Mouse (Mus musculus) retina, postnatal 1 day (tissue): ENCODE measurements at regions not wholly inside any gene's neighbourhood (a gene's known extent, or its start where the extent isn't known, plus 50 kb on each side); places are given as distances from the start of the nearest gene placed in this dataset.

ENCODE experiments used
- DNase-seq: peaks from one replicate; pipeline ENCODE4 v3.0.0-alpha.2; 2012

DNA sequence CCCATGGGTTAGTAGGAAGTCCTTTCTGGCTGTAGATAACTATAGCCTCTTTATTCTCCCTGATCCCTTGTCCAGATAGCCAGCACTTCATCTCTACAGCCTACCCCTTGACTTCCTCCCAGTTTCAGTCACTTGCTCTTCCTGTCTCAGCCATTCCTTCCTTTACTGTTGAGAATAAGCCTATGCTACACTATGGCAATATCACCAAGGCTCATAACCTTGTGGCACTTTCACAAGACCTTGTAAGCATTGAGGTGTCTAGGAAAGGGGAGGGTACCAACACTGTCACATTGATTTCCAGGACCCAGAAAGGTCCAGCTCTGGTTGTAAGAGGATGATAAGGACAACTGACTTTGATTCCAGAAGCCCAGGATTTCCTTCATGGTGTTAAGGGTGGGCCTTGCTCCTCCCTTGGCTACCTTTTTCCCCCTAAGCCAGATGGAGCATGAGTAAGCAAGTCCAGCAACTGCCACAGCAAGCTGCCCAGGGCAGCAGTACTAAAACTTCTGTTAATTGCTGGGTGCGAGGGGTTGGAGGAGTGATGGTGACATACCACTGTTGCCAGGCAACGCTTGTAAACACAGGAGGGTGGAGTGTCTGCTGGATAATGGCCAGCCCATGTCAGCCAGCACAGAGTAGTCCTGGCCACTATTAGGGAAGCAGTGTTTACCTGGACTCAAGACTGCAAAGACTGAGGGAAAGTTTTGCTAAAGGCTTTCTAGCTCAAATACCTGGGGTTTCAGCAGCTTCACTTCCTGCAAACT is 75.7 kb downstream of the Ankrd16 start:
- peak; percentile 67 for DNase-seq

DNA sequence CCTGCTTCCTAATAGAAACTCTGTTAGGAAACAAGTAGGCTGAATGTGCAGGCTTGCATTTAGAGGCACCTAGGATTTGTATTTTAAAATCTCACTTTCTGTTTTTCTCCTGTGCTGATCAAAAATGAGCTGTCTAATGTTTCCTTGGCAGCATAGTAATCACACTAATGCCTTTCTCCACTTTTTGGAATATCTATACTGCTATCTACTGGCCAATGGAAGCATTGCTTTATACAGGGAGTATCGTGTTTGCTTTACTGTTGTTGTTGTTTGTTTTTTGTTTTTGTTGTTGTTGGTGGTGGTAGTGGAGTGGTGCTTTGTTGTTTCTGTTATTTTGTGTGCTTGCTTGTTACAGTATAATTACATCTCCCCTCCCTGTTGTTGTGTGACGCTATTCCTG is 92.3 kb downstream of the Ankrd16 start:
- peak; percentile 15 for DNase-seq

DNA sequence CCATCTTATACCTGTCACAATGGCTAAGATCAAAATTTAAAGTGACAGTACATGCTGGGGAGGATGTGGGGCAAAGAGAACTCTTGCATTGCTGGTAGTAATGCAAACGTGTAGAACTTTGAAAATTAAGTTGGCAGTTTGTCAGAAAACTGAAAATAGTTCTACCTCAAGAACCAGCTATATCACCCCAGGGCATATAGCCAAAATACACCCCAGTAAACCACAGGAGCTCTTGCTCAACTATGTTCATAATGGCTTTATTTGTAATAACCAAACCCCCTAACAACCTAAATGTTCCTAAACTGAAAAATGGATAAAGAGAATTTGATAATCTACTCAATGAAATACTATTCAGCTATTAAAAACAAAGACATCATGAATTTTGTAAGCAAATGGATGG is 102.3 kb downstream of the Ankrd16 start:
- no peak for DNase-seq

DNA sequence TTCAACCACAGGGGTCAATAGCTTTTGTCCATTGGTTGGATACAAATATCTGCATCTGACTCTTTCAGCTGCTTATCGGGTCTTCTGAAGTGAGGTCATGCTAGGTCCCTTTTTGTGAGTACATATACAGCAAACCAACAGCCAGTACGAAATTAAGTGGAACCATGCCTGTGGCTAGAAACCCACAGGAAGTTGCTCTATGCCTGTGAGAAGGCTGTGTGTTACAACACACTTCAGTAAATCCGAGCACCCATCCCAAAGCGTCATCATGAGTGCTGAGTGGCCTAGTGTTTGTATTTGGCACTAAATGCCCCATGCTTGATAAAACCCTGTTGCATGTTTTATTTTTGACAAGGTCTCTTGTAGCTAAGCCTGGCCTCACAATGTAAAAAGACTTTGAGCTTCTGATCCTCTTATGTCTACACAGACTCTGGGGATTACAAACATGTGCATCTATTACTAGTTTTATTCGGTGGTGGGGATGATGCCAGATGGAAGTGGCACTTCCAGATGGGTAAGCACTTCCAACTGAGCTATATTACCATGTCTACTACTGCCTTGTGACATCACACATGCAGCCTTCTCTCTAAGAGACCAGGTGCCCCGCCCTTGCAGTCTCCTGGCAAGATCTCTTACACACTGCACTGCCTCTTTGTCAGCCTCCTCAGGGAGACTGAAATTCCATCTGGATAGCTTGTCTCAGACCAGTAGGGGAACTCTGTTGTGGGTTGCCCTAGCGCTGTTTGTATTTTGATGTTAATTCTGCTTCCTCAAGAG is 117.3 kb downstream of the Ankrd16 start:
- DNase-seq: no peak

DNA sequence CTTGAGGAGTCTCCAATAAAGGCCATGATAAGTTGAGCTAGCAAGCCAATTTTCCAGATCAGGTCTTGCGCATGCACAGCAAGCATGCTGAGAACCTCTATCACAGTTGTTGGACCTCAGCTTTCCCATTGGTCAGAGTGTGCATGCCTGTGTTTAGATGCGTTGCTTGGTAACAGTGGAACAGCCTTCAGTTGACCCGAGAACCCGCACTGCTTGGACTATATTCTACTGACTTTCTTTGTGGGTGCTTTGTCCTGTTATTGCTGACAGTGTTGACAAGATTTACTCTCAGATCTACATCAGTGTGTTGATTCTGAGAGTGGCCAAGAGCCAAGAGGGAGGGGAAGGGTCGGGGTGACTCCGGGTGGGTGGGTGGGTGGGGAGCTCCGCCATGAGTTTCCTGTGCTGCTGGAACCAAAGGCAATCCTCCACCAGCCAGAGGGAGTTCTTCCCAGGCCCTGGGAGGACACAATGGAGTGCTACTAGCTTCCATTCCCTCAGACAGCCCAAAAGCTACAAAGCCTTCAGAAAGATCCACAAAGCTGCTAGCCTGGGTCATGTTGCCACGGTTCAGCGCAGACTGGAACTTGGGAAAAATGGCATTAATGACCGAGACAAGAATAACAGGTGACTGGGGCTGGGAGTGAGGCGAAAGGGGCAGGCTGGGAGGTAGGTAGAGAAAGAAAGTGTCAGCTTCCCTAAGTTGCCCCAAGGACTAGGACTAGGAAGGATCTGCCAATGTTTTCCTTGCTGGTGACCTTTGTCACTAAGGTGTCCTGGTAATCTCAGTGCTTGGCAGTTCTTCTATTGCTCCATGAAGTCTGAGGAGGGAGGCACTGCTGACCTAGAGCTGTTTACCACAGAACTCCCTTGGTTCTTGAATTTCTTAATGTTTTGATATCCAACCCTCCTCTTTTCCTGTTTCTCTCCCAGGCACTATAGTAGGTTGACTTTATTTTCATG is 122.3 kb downstream of the Ankrd16 start:
- DNase-seq: no peak

DNA sequence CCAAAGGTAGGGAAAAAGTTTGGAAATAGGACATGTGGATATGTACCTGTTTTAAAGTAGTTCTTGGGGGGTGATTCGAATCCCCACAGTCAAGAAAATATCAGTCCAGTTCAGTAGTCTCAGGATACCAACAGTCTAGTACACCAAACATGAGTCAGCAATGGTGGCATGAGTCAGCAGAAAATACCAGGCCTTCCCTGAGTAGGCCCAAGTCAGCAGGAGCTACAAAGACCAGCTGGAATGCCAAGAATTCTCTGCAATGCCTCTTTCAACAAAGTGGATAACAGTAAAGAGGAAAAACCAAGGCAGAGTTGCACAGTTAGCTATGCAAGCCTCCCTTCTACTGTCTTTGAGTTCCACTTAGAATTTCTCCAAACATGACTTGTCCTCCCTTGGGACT is 137.1 kb downstream of the Ankrd16 start:
- DNase-seq: no peak

DNA sequence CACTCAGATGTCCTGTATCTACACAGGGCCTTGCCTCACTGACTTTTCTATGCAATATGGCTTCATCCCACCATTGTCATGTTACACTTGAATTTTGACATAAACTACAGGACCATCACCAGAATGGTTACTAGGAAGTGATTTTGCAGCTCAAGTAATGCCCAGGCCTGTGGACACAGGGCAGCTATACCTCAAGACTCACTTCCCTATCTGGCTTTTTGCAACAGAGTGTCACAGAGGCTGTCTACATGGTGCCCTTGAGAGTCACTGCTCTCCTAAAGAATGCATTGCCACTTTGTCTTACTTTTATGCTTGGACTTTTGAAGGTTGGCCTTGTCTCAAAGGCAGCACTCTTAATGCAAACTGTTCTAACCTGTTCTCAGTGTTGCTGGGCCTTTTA is 139.7 kb downstream of the Ankrd16 start:
- no peak for DNase-seq

DNA sequence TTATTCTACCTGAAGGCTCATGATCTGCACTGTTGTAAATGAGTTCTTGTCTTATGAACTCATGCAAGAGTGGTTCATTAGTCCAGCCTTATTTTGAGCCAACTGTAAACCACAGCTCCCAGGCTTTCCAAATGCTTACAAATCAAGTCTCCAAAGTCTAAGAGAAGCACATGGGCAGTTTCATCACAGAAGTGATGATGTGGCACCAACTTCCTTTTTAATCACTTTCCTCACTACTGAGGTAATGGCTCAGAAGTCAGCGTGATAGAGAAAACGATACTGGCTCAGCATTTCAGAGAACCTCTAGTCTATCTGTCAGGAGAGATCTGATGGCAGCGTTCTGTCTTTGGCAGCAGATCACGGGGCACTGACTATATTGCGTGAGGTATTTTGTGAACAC is 140.4 kb downstream of the Ankrd16 start:
- DNase-seq: no peak

DNA sequence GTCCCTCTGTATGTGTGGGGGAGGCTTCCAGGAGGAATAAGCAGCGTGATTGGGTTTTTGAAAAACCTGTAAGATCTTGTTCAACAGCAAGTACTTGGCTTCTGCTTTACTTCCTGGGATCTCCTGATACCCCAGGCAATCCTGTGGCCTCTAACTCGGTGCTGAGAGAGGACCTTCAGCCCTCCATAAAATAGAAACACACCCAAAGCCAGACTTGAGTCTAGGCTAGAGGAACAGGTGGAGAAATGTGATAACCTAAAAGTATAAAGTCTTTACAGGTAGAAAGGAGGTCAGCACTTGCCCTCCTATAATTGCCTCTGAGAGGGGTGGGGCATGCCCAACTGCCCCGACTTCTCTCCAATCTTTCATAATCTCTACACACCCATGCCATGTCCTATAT is 183.1 kb downstream of the Ankrd16 start:
- no peak for DNase-seq

DNA sequence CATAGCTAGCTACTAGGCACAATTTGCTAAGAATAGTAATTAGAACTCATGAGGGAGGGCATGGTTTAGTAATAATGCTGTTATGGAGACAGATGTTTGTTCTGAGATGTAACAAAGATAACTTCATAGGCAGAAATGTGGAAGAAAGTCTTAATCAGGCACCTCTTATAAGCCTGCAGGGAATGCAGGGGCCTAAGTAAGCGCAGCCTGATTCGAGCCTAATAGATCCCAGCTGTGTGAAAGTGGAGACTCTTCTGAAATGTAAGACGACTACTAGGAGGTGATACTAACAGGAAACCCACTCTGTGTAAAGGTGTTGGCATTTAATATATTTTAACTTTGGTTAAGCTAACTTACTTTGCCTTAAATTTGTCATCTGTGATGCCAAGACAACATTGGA is 187.7 kb downstream of the Ankrd16 start:
- no peak for DNase-seq

DNA sequence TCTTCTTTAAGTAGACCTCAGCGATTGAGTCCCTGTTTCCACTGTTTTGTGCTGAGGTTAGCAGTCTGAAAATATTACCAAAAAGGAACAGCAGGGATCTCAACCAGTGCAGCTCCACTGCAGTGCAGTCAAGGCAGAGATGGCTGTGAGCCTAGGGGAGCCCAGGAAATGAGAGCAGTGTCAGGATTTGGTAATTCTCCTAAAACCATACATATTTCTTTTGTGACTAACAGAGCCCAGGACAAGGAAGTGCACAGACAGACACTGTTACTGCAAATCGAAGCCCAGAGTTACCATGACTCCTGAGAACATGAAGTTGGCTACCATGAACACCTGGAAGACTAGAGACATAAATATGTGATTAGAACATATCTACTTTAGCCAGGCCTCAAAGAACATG is 189.3 kb downstream of the Ankrd16 start:
- DNase-seq: no peak

DNA sequence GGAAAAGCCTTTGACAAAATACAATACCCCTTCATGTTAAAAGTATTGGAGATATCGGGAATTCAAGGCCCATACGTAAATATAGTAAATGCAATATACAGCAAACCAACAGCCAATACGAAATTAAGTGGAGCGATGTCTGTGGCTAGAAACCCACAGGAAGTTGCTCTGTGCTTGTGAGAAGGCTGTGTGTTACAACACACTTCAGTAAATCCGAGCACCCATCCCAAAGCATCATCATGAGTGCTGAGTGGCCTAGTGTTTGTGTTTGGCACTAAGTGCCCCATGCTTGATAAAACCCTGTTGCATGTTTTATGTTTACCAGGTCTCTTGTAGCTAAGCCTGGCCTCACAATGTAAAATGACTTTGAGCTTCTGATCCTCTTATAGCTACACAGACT is 194.3 kb downstream of the Ankrd16 start:
- no peak for DNase-seq

DNA sequence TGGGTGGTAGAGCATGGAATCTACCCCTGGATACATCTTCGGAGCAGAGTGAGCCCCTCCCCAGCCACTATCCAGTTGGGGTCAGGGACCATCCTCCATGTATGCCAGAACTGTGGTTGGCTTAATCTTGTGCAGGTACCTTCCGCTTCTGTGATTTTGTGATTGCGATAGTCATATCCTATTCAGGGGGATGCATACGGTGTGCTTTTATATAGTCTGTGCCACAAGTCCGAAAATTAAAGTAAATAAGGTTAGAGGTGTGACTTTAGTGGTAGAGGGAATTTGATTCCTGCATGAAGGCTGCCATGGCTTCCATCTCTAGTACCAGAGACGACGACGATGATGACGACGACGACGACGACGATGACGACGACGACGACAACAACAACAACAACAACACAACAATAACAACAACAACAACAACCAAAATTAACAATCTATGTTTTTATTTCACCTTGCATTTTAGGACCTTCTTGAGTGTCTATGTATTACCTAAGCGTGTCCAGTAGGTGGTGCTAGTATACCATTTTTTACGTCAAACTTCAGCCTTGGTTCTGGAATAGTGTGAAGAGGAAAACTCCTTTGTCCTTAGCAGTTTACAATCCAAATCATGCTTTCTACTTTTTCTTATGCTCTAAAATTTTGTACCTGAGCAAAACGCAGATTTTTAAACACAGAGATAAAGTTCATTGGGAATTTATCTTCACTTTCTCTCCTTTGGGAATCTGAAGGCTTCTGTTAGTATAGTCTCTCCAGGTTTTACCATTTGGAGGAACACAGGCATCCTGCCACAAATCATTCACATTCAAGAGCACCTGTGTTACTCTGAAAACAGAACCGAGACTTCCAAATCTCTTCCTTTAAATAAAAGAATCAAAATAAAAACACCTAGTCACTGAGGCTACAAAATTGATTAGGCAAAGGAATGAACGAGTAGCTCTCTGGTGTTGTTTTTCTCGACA is 224.5 kb downstream of the Ankrd16 start:
- DNase-seq: peak; percentile 74

DNA sequence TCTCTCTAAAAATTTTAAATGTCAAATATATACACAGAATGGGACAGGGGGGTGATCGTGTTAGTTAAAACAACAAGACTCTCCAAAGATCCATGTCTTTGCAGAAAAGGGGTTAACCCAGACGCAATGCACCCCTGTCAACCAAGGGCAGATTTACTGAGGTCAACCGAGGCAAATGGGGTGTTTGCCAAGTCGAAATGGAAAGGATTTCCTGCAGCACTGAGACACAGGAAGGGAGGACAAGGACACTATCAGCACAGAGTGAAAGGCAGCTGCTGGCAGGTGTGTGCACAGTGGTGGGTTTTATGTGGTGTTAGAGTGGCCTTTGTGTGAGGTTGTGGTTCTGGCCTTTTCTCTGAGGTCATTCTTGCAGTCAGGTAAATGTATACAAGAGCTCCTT is 226.7 kb downstream of the Ankrd16 start:
- DNase-seq: no peak

DNA sequence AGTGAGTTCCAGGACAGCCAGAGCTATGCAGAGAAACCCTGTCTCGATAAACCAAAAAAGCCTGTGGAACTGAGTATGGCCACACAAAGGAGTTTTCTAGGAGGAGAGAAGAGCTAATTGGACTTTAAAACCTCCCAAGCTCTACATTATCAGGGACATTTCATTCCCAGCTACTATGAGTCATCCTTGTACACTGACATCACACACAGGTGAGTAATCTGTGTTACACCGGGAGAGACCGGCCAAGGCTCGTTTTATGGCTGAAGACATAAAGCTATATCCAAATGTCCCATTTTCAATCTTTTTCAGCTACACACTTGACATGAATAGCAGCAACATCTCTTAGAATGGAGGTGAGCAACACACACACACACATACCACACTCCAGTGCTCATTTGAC is 229.5 kb downstream of the Ankrd16 start:
- no peak for DNase-seq

DNA sequence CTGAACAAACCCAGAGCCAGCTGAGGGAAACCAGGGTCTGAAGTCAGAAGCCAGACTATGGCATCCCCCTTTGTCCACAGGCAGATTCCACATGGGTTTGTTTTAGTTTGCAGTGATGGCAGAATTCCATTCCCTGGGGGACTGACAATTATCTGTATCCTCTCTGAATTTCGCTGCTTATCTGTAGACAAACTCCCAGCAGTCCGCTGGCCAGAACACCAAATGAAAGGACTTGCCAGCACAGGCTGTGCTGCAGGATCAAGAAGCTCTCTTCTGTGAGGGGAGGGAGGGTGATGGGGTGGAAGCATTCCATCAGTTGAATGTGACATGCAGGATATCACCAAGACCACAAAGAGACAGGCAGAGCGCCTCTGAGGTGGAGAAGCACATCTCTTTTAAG is 233.8 kb downstream of the Ankrd16 start:
- DNase-seq: no peak

DNA sequence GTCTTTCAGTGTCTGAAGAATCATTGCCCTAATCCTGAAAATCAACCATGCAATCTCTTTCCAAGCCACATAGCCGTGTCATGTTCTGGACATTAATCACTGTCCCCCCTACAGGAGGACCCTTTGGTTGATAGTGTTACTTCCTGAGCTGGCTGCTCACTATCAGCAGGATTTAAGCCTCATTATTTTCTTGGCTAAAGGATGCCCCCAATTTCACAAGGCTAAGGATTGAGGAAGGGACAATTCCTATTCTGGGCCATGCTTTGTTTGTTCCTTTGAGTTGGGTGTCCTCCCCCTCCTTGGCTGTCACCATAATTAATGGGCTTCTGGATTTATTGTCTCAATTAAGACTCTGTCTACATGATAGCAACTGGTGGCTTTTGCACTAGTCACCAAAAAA is 241.9 kb downstream of the Ankrd16 start:
- DNase-seq: peak; percentile 59

DNA sequence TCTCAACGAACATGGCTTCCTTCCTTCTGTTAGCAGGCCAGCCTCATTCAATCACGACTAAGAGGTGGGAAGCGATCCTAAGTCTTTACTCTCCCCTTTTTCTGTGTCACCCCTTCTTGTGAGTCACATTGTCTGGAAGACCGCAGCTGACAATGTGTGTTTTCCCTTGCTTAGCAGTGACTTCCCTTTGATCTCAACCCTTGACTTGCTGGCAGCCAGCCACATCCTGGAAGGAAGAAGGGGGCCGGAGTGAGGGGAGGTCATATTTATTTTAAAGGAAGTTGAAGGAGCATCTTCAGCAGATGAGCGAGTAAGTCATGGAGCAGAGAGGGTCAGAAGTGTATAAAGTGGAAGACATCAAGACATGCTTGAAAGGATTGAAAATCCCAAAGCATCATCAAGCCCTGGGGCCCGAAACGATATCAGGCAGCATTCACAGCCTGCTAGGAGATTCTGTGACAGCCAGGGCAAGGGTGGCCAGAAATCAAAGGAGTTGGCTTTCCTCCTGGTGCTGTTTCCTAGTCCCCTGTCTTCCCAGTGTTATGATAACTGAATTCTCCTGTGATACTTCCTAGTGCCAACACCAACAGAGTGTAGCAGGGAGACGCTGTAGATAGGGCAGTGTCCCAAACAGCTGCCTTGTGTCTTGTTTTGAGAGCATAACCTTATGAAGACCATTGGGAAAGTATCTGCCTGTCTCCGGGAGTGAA is 245.9 kb downstream of the Ankrd16 start:
- DNase-seq: no peak

DNA sequence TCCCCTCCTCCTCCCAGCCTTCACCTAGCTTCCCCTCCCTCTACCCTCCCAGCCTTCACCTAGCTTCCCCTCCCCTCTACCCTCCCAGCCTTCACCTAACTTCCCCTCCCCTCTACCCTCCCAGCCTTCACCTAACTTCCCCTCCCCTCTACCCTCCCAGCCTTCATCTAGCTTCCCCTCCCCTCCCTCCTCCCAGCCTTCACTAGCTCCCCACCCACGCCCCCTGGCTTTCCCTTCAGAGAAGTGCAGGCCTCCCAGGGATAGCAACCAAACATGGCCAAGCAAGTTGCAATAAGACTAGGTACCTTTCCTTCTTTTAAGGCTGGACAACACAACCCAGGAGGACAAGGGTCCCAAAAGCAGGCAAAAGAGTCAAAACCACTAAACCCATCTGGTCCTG is 248.5 kb downstream of the Ankrd16 start:
- DNase-seq: no peak

DNA sequence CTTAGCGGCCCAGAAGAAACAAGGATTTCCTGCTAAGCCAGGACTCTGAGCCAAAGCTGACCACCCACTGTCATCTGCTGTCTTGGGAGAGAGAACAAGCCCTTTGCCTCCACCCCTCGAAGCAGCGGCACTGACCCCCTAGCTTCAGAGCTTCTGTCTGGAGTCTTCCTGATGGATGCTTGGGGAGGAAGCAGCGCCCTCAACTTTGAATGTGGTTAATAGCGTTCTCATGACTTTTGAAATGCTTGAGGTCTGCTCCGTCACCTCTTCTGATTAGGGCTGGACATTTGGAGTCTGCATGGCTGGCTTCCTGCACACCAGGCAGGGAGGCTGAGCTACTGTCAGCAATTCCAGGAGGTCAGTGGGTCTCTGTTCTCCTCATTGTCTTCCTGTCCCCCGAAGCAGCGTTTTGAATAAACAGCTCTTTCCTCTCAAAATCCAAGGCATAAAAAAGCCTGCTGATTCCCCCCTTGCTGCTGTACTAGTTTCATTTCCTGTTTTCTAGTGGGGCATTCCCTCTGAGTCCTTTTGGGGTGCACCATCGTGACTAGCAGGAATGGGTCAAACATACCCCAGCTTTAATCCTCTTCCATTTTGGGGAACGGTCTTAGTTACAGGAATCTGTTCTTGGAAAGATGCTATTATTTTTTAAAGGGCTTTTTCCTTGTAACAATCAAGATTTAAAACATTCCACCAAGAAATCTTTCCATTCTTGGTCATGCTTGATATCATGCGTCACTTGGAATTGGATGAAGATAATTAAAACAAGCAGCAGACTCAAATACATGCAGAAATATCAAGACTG is 256.0 kb downstream of the Ankrd16 start:
- no peak for DNase-seq

DNA sequence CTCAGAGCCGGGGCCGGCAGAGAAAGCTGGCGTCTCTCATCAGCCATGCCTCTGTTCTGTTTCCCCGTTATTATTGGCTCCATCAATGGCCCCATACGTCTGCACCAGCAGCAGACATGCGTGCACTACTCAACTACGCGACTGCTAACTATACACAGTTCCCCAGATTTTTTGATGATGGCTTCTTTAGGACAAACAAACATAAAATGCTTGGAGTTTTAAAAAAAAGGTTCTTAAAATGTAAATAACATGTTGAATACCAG is 256.6 kb downstream of the Ankrd16 start:
- DNase-seq: no peak
